Mouse (Mus musculus) adrenal gland (tissue): ENCODE measurements around the gene Asb8.

ENCODE experiments used
- intact Hi-C: fragments of 180-260 bp; cut with DNase I; formaldehyde crosslinking; loops from one replicate; pipeline ENCODE4 v1.15.1; 2025

Asb8 gene

DNA sequence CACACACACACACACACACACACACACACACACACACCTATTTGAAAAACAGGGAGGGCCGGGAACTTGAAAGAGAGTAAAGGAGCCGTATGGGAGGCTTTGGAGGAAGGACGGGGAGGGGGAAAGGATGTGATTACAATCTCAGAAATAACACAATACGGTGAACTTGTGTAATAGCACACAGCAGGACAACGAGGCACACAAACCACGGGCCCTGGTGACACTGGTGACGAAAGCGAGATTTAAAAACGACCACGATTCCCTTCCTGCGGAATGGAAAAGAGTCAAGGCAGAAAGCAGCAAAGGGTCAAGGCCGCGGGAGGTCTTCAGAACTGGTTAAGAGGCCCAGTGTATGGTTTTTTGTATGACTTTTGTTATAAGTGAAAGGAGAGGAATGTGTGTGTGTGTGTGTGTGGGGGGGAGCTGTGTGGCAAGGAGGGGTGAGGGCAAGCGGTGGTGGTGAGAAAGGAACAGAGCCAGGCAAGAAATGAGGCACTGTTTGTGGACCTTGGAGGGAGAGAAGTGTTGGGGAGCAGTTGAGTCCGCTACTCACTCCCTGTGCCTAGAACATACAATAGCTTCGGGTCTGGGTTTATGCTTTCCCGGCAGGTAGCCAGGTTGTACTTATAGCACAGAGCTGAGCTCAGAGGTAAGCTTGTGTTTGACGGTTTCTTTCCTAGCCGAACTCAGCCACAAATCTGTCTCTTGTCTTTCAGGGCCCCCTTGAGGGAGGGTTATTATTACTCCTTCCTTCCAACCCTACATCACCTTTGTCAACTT is 4.2 kb downstream of the Asb8 start:
- intact Hi-C loops = no loop called here

GRCm38 (mm10) chr15:98157253-98157652 is 8.2 kb downstream of the Asb8 start:
- intact Hi-C loops = no loop called here

DNA sequence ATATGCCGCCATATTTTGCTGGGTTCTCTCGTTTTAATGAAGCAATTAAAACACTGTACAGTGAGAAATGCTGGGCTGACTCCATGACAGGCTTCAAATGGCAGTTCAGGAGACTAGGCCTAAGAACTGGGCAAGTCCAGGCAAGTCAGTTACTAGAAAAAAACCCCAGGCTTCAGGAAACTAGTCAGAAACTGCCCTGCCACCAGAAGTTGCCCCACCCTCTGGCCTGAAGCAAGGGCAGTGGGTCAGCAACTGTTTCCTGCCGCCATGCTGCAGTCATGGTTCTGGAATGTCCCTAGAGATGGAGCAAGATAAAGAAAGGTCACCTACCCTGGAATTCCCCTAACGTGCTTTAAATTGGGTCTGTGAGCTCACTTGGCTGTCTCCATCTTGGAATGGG is 9.5 kb downstream of the Asb8 start:
- intact Hi-C loops = no loop called here

DNA sequence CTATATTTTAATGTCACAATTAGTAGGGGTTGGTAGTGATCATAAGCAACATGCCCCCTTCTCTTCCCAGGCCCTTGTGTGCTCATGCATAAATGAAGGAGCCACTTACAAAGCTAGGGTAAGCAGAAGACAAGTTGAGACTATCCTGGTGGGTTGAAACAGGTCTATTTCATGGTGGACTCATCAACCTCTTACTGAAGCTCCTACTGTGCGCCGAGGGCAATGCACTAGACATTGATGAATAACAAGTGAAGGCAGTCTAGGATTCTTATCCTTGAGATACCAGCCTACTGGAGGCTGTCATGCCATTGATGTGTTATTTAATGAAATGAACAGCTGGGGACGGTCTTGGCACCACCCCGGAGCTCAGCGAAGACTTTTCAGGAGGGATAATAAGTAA is 10.2 kb downstream of the Asb8 start:
- intact Hi-C loops = no loop called here

DNA sequence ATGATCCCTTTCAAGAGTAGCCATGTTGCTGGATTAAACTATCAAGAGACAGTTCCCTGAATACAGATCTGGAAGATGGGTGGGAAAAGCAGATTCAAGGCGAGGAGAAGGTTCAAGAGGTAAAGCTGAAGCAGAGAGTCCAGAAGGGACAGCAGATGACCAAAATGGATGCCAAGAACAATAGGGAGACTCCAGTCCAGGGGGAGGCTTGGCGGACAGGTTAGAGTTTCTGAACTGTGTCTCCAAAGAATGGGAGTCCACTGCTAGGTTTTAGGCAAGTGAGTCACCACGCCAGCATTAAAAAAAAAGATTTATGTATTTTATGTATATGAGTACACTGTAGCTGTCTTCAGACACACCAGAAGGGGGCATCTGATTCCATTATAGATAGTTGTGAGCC is 10.8 kb downstream of the Asb8 start:
- intact Hi-C loops = loop anchor here (5.0 kb wide), 1 partner anchor 67 kb away; no protein-coding TSS in a partner anchor

DNA sequence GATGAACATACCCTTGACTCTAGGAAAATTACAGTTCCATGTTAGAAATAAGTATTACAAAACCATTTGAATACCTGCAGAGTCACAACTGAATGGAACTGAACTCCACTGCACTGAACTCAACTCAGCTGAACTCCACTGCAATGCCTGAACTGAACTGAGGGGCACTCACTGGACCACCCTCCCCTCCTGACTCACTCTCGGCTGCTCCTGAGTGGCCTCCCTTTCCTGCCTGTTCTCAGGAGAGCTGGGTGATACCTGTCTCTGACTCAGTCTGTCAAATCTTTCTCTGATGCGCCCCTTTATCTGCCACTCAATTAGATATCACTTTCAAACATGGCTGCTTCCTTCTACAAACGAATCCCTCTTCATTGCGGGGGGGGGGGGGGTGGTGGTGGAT is 11.3 kb downstream of the Asb8 start:
- intact Hi-C loops = loop anchor here (5.0 kb wide), 1 partner anchor 67 kb away; no protein-coding TSS in a partner anchor

GRCm38 (mm10) chr15:98153625-98154024 is 11.8 kb downstream of the Asb8 start:
- intact Hi-C loops = loop anchor here (5.0 kb wide), 1 partner anchor 66 kb away; no protein-coding TSS in a partner anchor

- intact Hi-C loops = loop anchor here (5.0 kb wide), 1 partner anchor 66 kb away; no protein-coding TSS in a partner anchor
These were observed 12.5 kb downstream of the Asb8 start for GRCm38 (mm10) chr15:98152916-98153315.

DNA sequence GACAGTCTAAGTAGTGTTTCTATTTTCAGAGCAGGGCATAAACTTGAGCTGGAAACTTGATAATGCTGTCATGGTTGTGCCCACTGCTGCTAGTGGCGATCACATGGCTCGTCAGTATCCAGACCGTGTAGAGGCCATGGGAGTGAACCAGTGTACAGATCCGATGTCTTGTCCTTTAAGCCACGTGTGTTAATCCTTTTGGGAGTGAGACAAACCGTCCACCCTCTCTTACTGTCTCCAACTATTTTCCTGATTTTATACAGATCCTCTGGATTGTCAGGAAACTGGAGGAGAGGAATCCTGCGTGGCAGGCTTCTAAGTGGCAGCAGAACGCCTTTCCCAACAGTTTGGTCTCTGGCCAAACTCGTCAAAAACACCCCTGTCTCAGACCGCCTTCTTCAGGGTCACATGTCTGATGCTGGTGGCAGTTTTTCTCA is 16.2 kb downstream of the Asb8 start:
- intact Hi-C loops = no loop called here

DNA sequence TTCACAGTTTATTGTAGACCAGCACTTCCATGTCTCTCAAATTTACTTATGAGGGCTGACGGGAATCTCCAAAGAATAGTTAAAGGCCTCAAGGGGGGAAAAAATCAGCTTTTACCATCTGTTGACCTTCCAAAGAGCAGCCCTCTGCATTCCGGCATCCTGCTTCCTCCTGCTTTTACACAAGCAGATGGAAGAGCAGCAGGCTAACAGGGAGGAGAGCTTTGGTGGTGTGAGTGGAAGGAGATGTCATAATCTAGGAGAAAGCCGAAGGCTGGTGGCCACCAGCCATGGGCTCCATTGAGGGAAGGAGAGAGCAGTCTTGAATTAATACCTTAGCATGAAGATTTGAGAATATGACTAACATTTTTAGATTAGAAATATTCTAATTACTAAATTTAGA is 17.1 kb downstream of the Asb8 start:
- intact Hi-C loops = no loop called here

GRCm38 (mm10) chr15:98145559-98146181 is 19.8 kb downstream of the Asb8 start:
- intact Hi-C loops = no loop called here

DNA sequence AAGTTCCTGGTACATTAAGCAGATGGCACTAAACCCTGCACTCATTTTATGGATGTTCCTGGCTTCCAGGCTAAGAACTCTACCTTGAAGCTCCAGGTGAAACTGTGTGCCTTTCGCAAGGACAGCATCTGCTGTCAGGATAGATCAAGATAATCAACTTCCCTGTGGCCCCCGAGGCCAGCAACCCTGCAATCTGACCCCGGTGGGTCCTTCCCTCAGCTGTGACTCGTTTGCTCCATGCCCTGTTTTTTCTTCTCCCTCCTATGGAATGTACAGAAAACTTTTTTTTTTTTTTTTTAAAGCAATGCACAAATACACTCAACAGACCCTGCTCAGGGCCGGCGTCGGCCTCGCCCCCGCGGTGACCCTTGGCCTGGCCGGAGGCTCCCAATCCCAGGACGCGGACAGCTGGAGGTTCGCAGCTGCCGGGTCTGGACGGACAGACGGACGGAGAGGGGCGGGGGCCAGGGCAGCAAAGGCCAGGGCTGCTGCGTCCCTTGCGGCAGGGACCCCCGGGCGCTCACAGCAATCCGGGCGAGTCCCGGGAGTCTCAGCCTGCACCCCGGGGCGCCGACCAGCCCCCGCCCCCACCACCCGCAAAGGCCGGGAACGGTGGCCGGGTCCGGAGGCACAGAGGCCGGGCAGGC is 20.4 kb downstream of the Asb8 start:
- intact Hi-C loops = no loop called here

DNA sequence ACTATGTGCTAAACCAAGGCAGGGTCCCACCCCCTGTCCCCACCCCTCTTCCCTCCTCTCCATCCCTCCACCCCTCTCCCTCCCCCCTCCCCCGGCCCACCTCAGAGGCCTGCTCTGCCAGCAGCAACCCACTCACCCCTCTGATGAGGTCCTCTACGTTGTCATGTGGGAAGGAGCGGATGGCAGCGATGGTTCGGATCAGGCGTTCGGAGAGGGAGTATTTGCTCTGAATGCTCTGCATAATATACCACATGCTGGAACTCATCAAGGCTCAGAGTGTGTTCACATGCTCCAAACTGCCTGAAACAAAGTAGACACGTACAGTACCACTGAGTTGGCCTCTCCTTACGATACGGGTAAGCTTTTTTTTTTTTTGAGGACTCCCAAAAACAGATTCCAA is 22.9 kb downstream of the Asb8 start:
- intact Hi-C loops = no loop called here

DNA sequence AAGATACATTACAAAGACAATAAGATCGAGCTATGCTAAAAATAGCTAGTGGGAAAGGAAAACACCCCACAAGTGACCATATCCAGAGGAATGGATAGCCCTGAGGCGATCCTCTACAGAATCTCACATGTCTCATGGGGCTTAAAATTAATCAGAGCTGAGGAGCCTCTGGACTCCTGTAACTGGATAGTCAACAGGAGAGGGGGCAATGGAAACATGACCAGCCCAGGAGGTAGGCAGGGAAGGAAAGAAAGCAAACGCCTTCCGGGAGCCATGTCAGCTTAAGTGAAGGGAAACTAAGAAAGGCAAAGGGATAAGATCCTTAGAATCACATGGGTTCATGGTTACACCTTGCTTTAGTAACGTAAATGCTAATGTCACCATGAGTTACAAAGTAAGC is 24.6 kb downstream of the Asb8 start:
- intact Hi-C loops = no loop called here

DNA sequence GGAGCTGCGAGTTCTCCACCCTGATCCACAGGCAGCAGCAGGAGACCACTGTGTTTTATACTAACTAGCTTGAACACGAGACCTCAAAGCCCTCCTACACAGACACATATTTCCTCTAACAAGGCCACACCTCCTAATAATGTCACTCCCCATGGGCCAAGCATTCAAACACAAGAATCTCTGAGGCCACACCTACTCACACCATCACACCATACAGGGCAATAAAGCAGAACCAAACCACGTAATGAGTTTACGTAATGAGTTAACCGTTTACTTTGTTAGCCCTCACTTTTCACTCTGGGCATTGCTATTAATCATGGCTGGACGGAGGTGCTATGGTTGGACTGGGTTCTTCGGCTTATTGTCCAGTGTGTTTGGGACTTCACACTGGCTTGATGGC is 25.7 kb downstream of the Asb8 start:
- intact Hi-C loops = no loop called here

DNA sequence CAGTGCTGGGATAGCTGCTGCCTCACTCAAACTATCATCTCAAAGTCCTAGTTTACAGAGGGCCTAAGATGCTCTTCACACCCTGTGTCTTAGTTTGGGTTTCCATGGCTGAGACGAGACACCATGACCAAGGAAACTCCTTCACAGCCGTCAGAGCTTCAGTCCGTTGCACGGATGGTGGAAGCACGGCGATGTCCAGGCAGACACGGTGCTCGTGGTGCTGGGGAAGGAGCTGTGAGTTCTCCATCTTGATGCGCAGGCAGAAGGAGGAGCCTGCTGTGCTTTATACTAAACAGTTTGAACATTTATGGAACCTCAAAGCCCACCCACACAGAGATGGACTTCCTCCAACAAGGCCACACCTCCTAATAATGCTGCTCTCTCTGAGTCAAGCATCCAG is 28.6 kb downstream of the Asb8 start:
- intact Hi-C loops = no loop called here

DNA sequence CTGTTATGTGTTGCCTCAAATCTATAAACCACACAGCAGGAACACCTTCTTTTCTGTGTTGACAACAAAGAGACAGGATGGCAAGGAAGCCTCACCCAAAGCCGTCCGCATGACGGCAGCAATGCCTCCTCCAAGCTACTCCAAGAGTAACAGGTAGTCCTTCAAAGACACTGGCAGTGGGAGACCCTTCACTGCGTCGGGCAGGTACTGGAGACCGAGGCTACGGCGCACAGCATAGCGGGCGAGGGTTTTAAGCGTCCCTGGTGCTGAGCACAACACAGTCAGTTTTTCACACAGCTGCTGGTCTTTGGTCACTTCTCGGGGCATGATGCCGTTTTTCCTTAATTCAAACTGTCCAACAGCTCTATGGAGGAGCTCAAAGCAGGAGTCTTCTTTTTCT is 29.8 kb downstream of the Asb8 start:
- intact Hi-C loops = no loop called here

GRCm38 (mm10) chr15:98134666-98135065 is 30.8 kb downstream of the Asb8 start:
- intact Hi-C loops = no loop called here

DNA sequence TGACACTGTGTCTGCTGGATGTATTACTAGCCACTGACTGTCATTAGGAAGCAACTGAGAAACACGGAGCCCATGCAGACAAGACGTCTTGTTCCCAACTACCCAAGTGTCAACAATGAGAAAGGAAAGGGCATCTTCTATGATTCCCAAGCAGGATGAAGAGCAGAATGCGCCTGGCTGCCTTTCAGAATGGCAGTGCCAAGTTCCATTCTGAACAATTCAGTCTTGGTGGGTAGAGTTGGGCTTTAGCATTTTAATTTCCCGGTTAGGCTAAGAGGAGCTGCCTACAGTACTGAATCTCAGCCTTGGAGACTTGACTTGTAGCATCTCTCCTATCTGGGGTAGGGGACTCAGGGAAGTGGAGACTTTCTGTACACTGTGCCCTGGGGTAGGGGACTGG is 31.4 kb downstream of the Asb8 start:
- intact Hi-C loops = no loop called here

GRCm38 (mm10) chr15:98133471-98133870 is 32.0 kb downstream of the Asb8 start:
- intact Hi-C loops = no loop called here

GRCm38 (mm10) chr15:98131942-98132655 is 33.3 kb downstream of the Asb8 start:
- intact Hi-C loops = no loop called here

- intact Hi-C loops = no loop called here
These were observed 34.0 kb downstream of the Asb8 start for GRCm38 (mm10) chr15:98131451-98131850.
